Mouse (Mus musculus): ENCODE measurements around the gene Slc43a2.

Slc43a2 gene

DNA sequence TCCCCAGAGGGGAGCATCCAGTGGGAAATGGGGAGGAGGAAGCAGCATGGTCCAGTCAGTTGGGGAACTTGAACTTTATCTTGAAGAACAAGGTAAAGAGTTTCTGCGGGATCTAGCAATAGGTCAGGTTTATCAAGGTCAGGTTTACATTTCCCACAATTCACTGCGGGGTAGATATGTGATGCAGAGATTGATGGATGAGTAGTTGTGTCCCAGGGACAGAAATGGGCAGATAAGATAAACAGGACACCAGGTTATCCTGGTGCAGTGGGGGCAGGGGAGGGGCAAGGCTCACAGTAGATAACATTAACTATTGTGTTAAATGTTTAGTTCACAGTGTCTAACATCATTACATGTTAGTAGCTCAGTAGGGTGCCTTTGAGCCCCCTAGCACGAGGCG lies 1.7 kb upstream of the Slc43a2 start:
- no peak for DNase-seq (ENCODE audit: low read depth, low spot score)

GRCm38 (mm10) chr11:75530325-75530724 lies 1.2 kb upstream of the Slc43a2 start:
- peak; percentile 68 for DNase-seq (ENCODE audit: low read depth, low spot score)

GRCm38 (mm10) chr11:75530845-75531373 lies 585 bp upstream of the Slc43a2 start:
- no peak for DNase-seq (ENCODE audit: low read depth, low spot score)

DNA sequence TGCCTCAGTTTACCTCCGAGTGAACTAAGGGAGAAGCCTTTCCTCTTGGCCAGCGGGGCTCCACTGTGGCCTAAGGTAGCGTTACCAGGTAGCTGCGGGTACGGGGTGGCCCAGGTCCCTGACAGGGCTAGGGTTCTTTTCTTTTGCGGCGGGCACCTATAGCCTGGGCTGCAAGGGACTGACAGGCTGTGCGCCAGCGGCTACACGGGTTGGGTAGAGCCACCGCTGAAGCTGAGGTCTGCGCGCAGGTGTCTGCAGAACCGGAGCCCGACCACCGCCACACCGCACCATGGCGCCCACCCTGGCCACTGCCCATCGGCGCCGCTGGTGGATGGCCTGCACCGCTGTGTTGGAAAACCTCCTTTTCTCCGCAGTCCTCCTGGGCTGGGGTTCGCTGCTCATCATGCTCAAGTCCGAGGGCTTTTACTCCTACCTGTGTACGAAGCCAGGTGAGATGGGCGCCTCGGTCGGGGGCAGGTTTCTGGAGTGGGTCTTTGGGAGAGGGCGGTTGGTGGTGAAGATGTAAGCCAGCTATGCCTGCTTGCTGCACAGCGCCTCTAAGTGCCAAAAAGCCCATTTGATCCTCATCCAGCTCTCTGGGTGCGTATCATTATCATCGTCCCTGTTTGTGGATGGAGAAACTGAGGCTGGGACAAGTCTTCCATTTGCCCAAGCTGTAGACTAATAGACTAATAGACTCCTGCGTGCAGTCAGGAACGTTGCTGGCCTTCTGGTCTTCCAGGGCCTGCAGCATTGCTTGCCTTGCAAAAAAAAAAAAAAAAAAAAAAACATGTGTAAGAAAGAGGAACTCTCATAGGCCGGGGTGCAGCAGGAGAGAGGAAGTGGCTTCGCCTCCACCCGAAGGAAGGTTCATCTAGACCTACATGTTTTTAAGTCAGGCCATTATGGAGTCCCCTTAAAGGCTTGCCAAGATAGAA lies 1.1 kb downstream of the Slc43a2 start:
- peak; percentile 77 for DNase-seq (ENCODE audit: low read depth, low spot score)

GRCm38 (mm10) chr11:75533314-75534015 lies 2.0 kb downstream of the Slc43a2 start:
- DNase-seq (ENCODE audit: low read depth, low spot score), result no peak

- no peak for DNase-seq (ENCODE audit: low read depth, low spot score)
Measured at GRCm38 (mm10) chr11:75534286-75535033, 3.0 kb downstream of the Slc43a2 start.

DNA sequence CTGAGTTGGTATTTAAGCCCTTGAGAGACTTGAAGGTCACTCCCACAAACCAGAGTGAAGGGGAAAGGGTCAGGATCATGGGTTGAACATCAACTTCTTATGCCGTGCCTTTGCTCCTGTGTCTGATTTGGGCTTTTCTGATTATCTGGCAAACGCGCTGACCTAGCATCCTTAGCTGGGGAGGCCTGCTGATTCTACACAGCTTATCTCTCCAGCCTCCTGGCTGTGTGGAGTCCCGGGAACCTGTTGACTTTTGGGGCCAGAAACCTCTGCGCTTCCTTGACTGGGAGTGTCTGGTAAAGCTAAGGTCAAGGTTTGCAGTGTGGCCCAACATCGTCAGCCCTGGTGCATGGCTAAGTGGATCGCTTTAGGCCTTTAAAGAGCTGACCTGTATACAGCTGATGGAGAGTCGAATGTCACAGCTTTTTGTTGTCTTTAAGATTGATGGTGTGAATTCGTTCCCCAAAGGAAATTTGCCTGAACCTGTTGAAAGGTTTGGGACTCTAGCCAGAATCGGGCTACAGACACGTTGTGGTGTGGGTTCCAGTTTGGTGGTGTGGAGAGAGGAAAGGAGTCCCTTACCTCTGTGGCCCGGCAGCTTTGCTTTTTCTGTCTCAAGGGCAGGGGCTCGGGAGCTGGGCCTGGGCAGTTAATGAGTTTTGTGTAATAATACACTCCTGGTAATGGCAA lies 3.8 kb downstream of the Slc43a2 start:
- DNase-seq (ENCODE audit: low read depth, low spot score), result no peak

- DNase-seq (ENCODE audit: low read depth, low spot score), result no peak
Measured at GRCm38 (mm10) chr11:75536255-75537024, 4.9 kb downstream of the Slc43a2 start.

GRCm38 (mm10) chr11:75537025-75537414 lies 5.5 kb downstream of the Slc43a2 start:
- no peak for DNase-seq (ENCODE audit: low read depth, low spot score)

DNA sequence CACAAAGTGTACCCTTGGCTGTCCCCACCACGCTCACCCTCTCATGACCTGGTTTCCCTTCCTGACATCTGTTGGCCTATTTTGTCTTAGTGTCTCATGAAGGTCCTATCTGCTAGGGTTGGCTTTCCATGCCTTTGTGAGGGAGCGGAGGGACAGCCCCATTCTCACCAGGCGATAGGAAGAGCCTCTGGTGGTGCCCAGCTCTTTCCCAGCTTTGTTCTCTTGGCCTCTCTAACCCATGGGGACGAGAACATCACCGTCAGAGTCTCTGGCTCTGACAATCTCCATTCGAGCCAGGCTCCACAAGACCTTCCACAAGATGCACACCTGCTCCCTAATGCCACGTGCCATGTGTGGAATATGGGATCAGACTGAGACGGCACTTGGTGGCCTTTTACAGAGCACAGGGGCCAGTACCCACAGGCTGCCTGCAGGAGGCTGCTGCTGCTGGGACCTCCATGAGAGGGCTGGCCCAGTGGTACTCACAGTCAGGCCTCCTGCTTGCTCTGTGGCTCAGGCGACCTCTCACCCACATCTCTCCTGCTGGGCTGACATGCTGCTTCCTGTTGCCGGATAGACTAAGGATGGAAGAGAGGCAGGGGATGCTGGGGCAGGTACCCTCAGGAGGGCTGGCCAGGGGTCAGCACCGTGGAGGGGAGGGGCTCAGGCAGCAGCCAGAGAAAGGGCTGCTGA lies 6.1 kb downstream of the Slc43a2 start:
- no peak for DNase-seq (ENCODE audit: low read depth, low spot score)

DNA sequence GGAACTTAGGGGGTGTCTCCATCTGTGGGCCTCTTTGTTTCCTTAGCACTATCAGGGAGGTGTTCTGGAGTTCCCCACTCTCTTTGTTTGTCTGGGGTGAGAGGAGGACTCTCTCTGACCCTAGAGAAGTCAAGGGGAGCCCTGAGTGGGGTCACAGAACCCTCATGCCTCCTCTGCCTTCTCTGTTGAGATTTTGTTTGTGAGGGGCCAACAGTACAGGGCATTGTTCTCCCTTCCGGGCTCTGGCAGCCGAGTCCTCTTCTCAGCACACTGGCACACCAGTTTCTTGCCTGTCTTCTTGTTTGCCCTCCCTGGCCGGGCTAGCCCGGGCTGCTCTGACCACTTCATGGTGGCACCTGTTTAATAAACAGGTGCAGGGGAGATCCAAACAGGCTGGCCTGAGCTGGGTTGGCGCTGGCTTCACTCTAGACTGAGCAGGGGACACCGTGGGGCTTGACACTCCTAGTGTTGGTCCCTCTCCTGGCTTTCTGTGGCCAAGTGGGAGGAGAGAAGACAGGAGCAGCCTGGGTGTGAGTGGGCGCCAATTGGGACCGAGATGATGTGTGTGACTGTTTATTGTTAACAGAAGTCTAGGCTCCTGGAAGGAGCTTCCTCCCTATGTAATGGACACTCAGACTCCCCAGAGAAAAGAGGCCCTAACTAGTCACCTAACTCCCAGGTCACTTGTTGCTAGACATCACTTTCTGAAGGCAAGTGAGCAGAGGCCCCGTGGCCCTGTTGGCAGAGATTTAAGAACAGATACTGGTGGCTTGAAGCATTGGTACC lies 6.9 kb downstream of the Slc43a2 start:
- DNase-seq (ENCODE audit: low read depth, low spot score), result no peak

DNA sequence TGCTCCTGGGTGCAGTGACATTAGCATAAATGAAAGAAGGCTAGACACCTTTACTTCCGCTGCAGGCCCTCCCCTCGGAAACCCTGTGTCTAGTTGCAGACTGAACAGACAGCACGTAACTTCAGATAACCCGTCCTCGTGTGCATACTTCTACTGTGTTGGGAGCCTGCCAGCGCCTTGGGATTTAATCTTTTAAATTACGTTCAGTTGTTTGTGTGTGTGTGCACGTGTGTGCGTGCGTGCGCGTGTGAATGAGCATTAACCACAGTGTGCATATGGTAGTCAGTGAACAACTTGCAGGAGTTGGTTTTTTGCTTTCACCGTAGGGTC lies 7.4 kb downstream of the Slc43a2 start:
- no peak for DNase-seq (ENCODE audit: low read depth, low spot score)

DNA sequence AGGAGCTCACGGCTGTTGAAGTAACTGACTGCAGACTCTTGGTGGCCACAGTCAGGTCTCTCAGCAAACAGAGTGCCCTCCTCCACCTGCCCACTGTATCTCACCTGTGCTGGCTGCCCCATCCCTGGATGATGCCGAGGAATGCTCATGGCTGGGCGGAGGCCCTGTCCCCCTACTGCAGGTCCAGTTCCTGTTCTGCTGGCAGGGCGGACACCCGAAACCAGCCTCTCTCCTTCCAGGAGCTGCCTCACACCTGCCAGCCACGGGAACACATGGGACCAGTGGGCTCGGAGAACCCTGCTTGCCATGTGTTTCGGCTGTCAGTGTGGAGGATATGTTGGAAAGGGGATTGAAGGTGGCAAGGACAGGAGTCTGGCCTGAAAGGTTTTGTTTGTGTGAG lies 8.7 kb downstream of the Slc43a2 start:
- DNase-seq (ENCODE audit: low read depth, low spot score), result no peak

DNA sequence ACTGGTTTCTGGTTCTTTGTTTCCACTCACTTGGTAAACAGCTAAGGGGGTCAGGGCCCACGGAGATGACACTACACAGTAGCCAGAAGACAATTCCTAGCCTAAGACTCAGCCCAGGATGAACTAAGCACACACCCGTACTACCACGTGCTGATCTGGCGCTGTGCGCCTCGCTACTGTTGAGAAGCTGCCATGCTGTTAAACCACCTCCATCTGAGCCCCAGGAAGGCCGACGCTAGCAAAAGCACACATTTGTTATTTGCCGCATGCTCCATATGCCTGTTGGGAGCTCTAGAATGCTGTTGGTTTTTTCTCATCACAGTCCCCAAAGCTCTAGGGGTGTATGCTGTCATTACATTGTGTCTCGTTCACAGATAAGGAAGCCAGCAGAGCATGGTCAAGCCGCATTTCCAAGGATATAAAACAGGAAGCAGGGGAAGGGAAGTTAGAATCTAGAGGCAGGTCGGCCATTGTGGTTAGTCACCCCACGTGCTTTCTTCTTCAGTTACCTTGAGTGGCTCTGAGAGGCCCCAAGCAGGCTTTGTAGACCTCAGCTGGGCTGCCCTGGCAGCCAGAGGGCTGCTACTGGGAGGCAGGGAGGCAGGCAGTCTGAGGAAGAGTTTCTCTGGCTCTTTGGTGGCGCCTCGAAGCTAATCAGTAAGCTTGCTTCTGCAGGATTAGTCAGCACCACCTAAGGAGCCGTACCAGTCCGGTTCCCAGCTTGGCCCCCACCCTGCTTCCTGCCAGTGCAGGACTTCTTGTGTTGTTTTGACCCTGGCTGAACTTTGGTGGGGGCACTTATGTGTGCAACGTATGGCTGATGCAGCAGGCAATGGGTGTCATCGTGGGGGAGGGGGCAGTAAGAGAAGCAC lies 9.5 kb downstream of the Slc43a2 start:
- DNase-seq (ENCODE audit: low read depth, low spot score), result peak; percentile 60

DNA sequence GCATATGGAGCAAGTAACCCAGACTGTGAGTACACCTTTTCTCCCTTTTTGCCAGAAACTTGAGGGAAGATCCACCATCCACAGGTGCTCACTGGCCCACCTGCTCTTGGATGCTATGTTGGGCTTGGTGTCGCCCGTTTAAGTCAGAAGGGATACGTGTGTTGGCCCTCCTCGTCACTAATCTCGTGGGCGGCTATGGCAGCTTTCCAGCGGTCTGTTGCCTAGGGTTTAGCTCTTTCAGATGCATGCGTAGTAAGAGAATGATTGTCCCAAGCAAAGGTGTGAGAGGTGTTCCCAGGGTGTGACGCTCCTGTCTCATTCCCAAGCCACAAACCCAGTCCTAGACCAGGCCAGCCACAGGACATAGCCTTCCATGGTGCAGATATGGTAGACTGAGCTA lies 13.2 kb downstream of the Slc43a2 start:
- DNase-seq (ENCODE audit: low read depth, low spot score), result no peak

DNA sequence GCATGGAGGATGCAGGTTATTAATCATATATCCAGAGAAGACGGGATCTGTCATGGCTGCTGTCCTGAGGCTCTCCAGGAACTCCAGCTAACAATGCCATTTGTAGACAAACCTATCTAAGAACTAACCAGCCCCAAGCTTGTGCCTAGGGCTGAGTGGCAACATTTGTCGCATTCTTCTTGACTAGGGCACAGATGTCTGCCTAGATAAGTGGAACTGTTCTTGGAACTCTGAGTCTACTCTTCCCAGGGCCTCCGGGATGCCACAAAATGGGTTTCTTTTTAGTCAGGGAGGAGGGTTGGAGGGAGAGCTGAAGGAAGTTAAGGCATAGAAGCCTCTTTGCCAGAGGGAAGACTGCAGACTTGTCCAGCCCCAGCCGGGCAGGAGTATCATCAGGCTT lies 14.6 kb downstream of the Slc43a2 start:
- DNase-seq (ENCODE audit: low read depth, low spot score), result no peak

GRCm38 (mm10) chr11:75549658-75550111 lies 18.2 kb downstream of the Slc43a2 start:
- no peak for DNase-seq (ENCODE audit: low read depth, low spot score)
